ENCODE assay signal across 8 mouse cellular contexts in the genomic region with DNA sequence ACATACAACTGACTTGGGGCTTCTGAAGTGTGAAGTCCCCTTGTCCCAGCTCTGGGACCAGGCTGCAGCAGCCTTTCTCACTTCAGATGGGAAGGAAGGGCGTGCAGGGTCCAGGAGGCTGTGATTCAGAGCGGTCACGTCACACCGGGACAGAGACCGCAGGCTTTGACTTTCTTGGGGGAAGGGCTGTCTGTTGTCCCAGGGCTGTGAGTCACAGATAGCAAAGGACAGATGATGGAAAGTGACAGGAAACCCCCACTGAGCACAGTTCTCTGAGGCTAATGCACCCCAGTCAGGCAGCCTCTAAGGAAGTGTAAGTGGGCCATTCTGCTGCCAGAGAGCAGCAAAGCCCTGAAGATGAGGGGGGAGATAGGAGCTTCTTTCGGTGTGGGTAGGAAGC. TPM values are rescaled to one million over a fixed set of nuclear protein-coding genes. Genes with fewer than 3 reads are reported as not detected.
DNase-seq lines count a peak whose midpoint lies in the region; ATAC-seq and TF ChIP-seq lines count a peak whose summit lies in the region.

No protein-coding gene starts in this region.

- DNase-seq in CH12.LX (ENCODE audit: extremely low read depth), result peak; percentile 77
- DNase-seq in frontal cortex, postnatal 25 days (ENCODE audit: low spot score in 2 of 2), result peak; percentile 6 to 20
- DNase-seq in adipocyte (ENCODE audit: low spot score), result no peak
- DNase-seq in spleen, adult 12 weeks (ENCODE audit: low spot score), result no peak

- no peak overlapping the region for H3ac ChIP-seq in C2C12 (ENCODE audit: control insufficient read depth, insufficient read length, low read depth)

- TF ChIP-seq RAD21 in CH12.LX (IDR thresholded peaks at IDR 0.05; ENCODE audit: low read depth, low read length), result peak; percentile 53

- H3K9me3 ChIP-seq in CH12.LX (replicated peaks; ENCODE audit: low read length), result no peaks in the 10 kb centered on the region
- no peaks in the 10 kb centered on the region for H3K9me3 ChIP-seq in hindbrain, embryonic 16.5 days (ENCODE audit: control insufficient read depth, low read length)
- H3K9me3 ChIP-seq in lung, embryonic 15.5 days, result no peaks in the 10 kb centered on the region
- no peaks in the 10 kb centered on the region for H3K9me3 ChIP-seq in neural tube, embryonic 13.5 days

- no peaks in the 10 kb centered on the region for H3K79me3 ChIP-seq in C2C12 (ENCODE audit: low read depth)

- H3K4me2 ChIP-seq in CH12.LX (ENCODE audit: insufficient read depth, low read depth, poor library complexity, severe bottlenecking), result peak overlapping the region; percentile 69
- peak overlapping the region; percentile 35 for H3K4me2 ChIP-seq in hindbrain, embryonic 16.5 days (ENCODE audit: low read length)
- H3K4me2 ChIP-seq in lung, embryonic 15.5 days, result peak overlapping the region; percentile 47
- H3K4me2 ChIP-seq in neural tube, embryonic 13.5 days, result peak overlapping the region; percentile 24

- 0 out of 2 replicates have a peak overlapping the region, but pooled peaks have one; percentile 21 for H3K9ac ChIP-seq in CH12.LX (ENCODE audit: insufficient read depth, low read depth)
- no peak overlapping the region for H3K9ac ChIP-seq in hindbrain, embryonic 16.5 days (ENCODE audit: low read depth, low read length)
- H3K9ac ChIP-seq in lung, embryonic 15.5 days, result no peak overlapping the region
- H3K9ac ChIP-seq in neural tube, embryonic 13.5 days, result 0 out of 2 replicates have a peak overlapping the region, but pooled peaks have one; percentile 38

- peak; percentile 71 for ATAC-seq in hindbrain, embryonic 16.5 days
- 0 out of 2 replicates have a peak, but pooled peaks have one; percentile 49 for ATAC-seq in lung, embryonic 15.5 days (ENCODE audit: borderline replicate concordance, extremely low read depth, low FRiP score, low TSS enrichment)
- ATAC-seq in neural tube, embryonic 13.5 days (ENCODE audit: low read depth), result no peak

- no peak overlapping the region for H3K27ac ChIP-seq in CH12.LX (ENCODE audit: insufficient read depth, low read depth)
- H3K27ac ChIP-seq in hindbrain, embryonic 16.5 days (ENCODE audit: low read depth, low read length), result no peak overlapping the region
- H3K27ac ChIP-seq in lung, embryonic 15.5 days, result no peak overlapping the region
- H3K27ac ChIP-seq in neural tube, embryonic 13.5 days (replicated peaks), result no peak overlapping the region

- H3K27me3 ChIP-seq in C2C12 (ENCODE audit: control insufficient read depth, insufficient read depth, insufficient read length), result peaks cover 6% of the 10 kb centered on the region
- no peaks in the 10 kb centered on the region for H3K27me3 ChIP-seq in CH12.LX (replicated peaks)
- no peaks in the 10 kb centered on the region; the same call in 1 of the 2 replicates for H3K27me3 ChIP-seq in hindbrain, embryonic 16.5 days (replicated peaks; ENCODE audit: control insufficient read depth, insufficient read depth, low read length)
- H3K27me3 ChIP-seq in lung, embryonic 15.5 days, result no peaks in the 10 kb centered on the region
- no peaks in the 10 kb centered on the region; the same call in 1 of the 2 replicates for H3K27me3 ChIP-seq in neural tube, embryonic 13.5 days

- TF ChIP-seq CTCF in C2C12 (IDR thresholded peaks at IDR 0.05; ENCODE audit: control insufficient read depth, insufficient read depth, insufficient read length) (no peak), CH12.LX (conservative IDR thresholded peaks at IDR 0.05 in 1 of 2, IDR thresholded peaks at IDR 0.05 in 1 of 2; ENCODE audit: low read depth in 2 of 2, low read length in 2 of 2) (peak in 1 of 2 experiments; percentile 52; a peak in 2 of 4 replicates)

- 27% methylated on average over 6 of the region's 6 CpGs for WGBS in hindbrain, embryonic 16.5 days
- WGBS in lung, embryonic 15.5 days, result 8% methylated on average over 6 of the region's 6 CpGs
- WGBS in neural tube, embryonic 13.5 days, result 23% methylated on average over 6 of the region's 6 CpGs

- H3K79me2 ChIP-seq in C2C12 (ENCODE audit: control insufficient read depth, insufficient read depth) (no peaks in the 10 kb centered on the region), CH12.LX (replicated peaks; ENCODE audit: control insufficient read depth, extremely low read depth, insufficient read depth, poor library complexity, severe bottlenecking) (no peaks in the 10 kb centered on the region)

- TF ChIP-seq EP300 in CH12.LX (IDR thresholded peaks at IDR 0.05; ENCODE audit: low read length), result peak; percentile 47; the same call in 1 of the 2 replicates

- dilution Hi-C loops in CH12.LX (cut with MboI; ENCODE audit: extremely low pct_ligation_motif_present, extremely low pct_unique_long_range_greater_than_20kb, low sequenced_read_pairs), result no loop called here

- H3K36me3 ChIP-seq in C2C12 (ENCODE audit: control insufficient read depth, insufficient read depth) (no peaks in the 10 kb centered on the region), CH12.LX (replicated peaks in 1 of 2; ENCODE audit: control insufficient read depth in 1 of 2, insufficient read depth in 1 of 2, low read length in 1 of 2) (no peaks in the 10 kb centered on the region)
- no peaks in the 10 kb centered on the region for H3K36me3 ChIP-seq in hindbrain, embryonic 16.5 days (ENCODE audit: control insufficient read depth, insufficient read depth, low read length)
- H3K36me3 ChIP-seq in lung, embryonic 15.5 days, result no peaks in the 10 kb centered on the region
- H3K36me3 ChIP-seq in neural tube, embryonic 13.5 days, result no peaks in the 10 kb centered on the region

- in situ Hi-C loops in CH12.LX (cut with MboI; ENCODE audit: low pct_ligation_motif_present, low pct_unique_long_range_greater_than_20kb, low sequenced_read_pairs), result loop anchor here (10.0 kb wide), 1 partner anchor 73 kb away; no protein-coding TSS in a partner anchor

- peaks cover 0 to 17% of the 10 kb centered on the region in 2 experiments; a peak in 3 of 4 replicates for H3K4me1 ChIP-seq in CH12.LX (ENCODE audit: control insufficient read depth in 1 of 2, insufficient read depth in 2 of 2)
- no peaks in the 10 kb centered on the region for H3K4me1 ChIP-seq in hindbrain, embryonic 16.5 days (ENCODE audit: control insufficient read depth, insufficient read depth, low read depth, low read length)
- H3K4me1 ChIP-seq in lung, embryonic 15.5 days, result no peaks in the 10 kb centered on the region
- H3K4me1 ChIP-seq in neural tube, embryonic 13.5 days (replicated peaks), result peaks cover 8% of the 10 kb centered on the region

- H3K4me3 ChIP-seq in C2C12 (ENCODE audit: insufficient read depth, poor library complexity, severe bottlenecking), result no peak overlapping the region
- H3K4me3 ChIP-seq in CH12.LX (replicated peaks in 1 of 3; ENCODE audit: low read depth in 2 of 3, low read length in 2 of 3, poor library complexity in 1 of 3), result no peak overlapping the region
- no peak overlapping the region for H3K4me3 ChIP-seq in hindbrain, embryonic 16.5 days (ENCODE audit: low read length)
- H3K4me3 ChIP-seq in lung, embryonic 15.5 days, result no peak overlapping the region
- H3K4me3 ChIP-seq in neural tube, embryonic 13.5 days, result no peak overlapping the region

- no peak for TF ChIP-seq POLR2A in CH12.LX (IDR thresholded peaks at IDR 0.05; ENCODE audit: low read depth, low read length)

TF ChIP-seq in C2C12, 6 proteins besides CTCF, POLR2A, EP300 and RAD21:
- TF ChIP-seq MYOD1 (IDR thresholded peaks at IDR 0.05; ENCODE audit: control insufficient read depth, insufficient read length, low read depth), result peak; percentile 68
- TF ChIP-seq USF1 (IDR thresholded peaks at IDR 0.05; ENCODE audit: low read depth), result no peak

TF ChIP-seq in CH12.LX, 34 proteins besides CTCF, POLR2A, EP300 and RAD21:
- TF ChIP-seq ELF1 (IDR thresholded peaks at IDR 0.05; ENCODE audit: low read depth, low read length) (peak; percentile 48; the same call in 1 of the 2 replicates), MEF2A (IDR thresholded peaks at IDR 0.05; ENCODE audit: borderline replicate concordance, low read depth, low read length) (peak; percentile 34; the same call in 1 of the 2 replicates), IRF4 (IDR thresholded peaks at IDR 0.05; ENCODE audit: low read depth, low read length) (peak; percentile 55; the same call in 1 of the 2 replicates), ZC3H11A (IDR thresholded peaks at IDR 0.05; ENCODE audit: low read depth, low read length) (no peak), ZMIZ1 (IDR thresholded peaks at IDR 0.05; ENCODE audit: low read depth, low read length) (no peak), JUND (conservative IDR thresholded peaks at IDR 0.05; ENCODE audit: low read depth, low read length) (0 out of 2 replicates have a peak, but pooled peaks have one; percentile 12), NELFE (IDR thresholded peaks at IDR 0.05; ENCODE audit: low read depth, low read length) (no peak), BHLHE40 (IDR thresholded peaks at IDR 0.05; ENCODE audit: low read depth, low read length) (peak; percentile 58), TBP (conservative IDR thresholded peaks at IDR 0.05; ENCODE audit: low read depth, low read length) (no peak), GABPA (IDR thresholded peaks at IDR 0.05; ENCODE audit: insufficient replicate concordance, low read depth, low read length) (no peak), ZKSCAN1 (IDR thresholded peaks at IDR 0.05; ENCODE audit: borderline replicate concordance, low read depth, low read length) (no peak), TCF12 (IDR thresholded peaks at IDR 0.05; ENCODE audit: low read depth, low read length) (peak; percentile 47; the same call in 1 of the 2 replicates), MAZ (IDR thresholded peaks at IDR 0.05; ENCODE audit: low read depth, low read length) (no peak), RCOR1 (conservative IDR thresholded peaks at IDR 0.05; ENCODE audit: low read depth, low read length) (no peak), ETS1 (conservative IDR thresholded peaks at IDR 0.05; ENCODE audit: low read depth, low read length) (peak; percentile 84), HCFC1 (IDR thresholded peaks at IDR 0.05; ENCODE audit: low read depth, low read length) (no peak), CHD2 (IDR thresholded peaks at IDR 0.05; ENCODE audit: low read length) (peak; percentile 86), SMC3 (IDR thresholded peaks at IDR 0.05; ENCODE audit: low read depth, low read length) (peak; percentile 41; the same call in 1 of the 2 replicates), SIN3A (IDR thresholded peaks at IDR 0.05; ENCODE audit: low read length) (no peak), KAT2A (IDR thresholded peaks at IDR 0.05; ENCODE audit: insufficient replicate concordance, low read length) (no peak)
TF ChIP-seq in CH12.LX: peak in this region for 9.

RNA-seq across cellular contexts. Expression of gene Tmem260, which starts 23.9 kb away (rescaled TPM):
- polyA plus RNA-seq in C2C12 (2012; fragmentation: generic; extraction: Trizol) (4.1 TPM), CH12.LX (2012; ENCODE audit: insufficient read length, low read depth) (8.2 and 9.0 TPM in 2 replicates)
- total RNA-seq in CH12.LX (2012; rRNA removed) (4.1 and 4.6 TPM in 2 replicates), CH12.LX (2014; rRNA removed) (5.1 and 5.2 TPM in 2 replicates)
- 13.7 and 16.1 TPM in 2 replicates for polyA plus RNA-seq in hindbrain, embryonic 16.5 days (2015; fragmentation: Nextera tagmentation; extraction: Ambion mirVana)
- 20.1 and 24.4 TPM in 2 replicates for polyA plus RNA-seq in lung, embryonic 15.5 days (2015; fragmentation: Nextera tagmentation; extraction: Ambion mirVana)
- polyA plus RNA-seq in neural tube, embryonic 13.5 days (2015; fragmentation: Nextera tagmentation; extraction: Ambion mirVana), result 17.9 and 20.1 TPM in 2 replicates

Comparison
In these comparisons a context has a peak if more than half of its experiments do, and no peak if none do; other contexts are left out.
1. DNase-seq: peak in CH12.LX (single experiment) and frontal cortex, postnatal 25 days (2 of 2); none in adipocyte (single experiment) and spleen, adult 12 weeks (single experiment).
2. H3K9ac ChIP-seq: peak in CH12.LX (single experiment) and neural tube, embryonic 13.5 days (single experiment); none in hindbrain, embryonic 16.5 days (single experiment) and lung, embryonic 15.5 days (single experiment).
3. Peak in every context shown above with its lines, with median percentiles within 50 percentile points of each other: H3K4me2 ChIP-seq.